Mouse (Mus musculus) stomach, postnatal 0 days (tissue): ENCODE measurements around the gene Fabp6. TPM values are rescaled to one million over a fixed set of nuclear protein-coding genes. Genes with fewer than 3 reads are reported as not detected.

ENCODE experiments used
- ATAC-seq: fragments of 200-750 bp; cut with Nextera tagmentation; 2 replicates; pipeline ENCODE4 v1.8.0; 2017; ENCODE audit not compliant: low FRiP score, low TSS enrichment
- DNase-seq: peaks from one replicate; pipeline ENCODE4 v3.0.0-alpha.2; 2016; ENCODE audit warnings: low spot score
- H3K27ac ChIP-seq: fragments of 300-500 bp; sonication (generic); replicated peaks from 2 replicates; pipeline ENCODE4 v1.5.1; 2014; ENCODE audit warnings: mild to moderate bottlenecking, control low read depth
- H3K27me3 ChIP-seq: fragments of 300-500 bp; sonication (generic); 2 replicates; pipeline ENCODE4 v1.6.1; 2014; ENCODE audit warnings: low read length; ENCODE audit not compliant: control insufficient read depth, insufficient read depth
- H3K36me3 ChIP-seq: fragments of 300-500 bp; sonication (generic); 2 replicates; pipeline ENCODE4 v1.6.1; 2014; ENCODE audit warnings: low read length, mixed read lengths; ENCODE audit not compliant: control insufficient read depth, insufficient read depth
- H3K4me1 ChIP-seq: fragments of 300-500 bp; sonication (generic); replicated peaks from 2 replicates; pipeline ENCODE4 v1.6.1; 2014; ENCODE audit warnings: antibody characterized with exemption; ENCODE audit not compliant: control insufficient read depth, insufficient read depth
- H3K4me2 ChIP-seq: fragments of 300-500 bp; sonication (generic); replicated peaks from 2 replicates; pipeline ENCODE4 v1.6.1; 2014; ENCODE audit warnings: low read depth, mild to moderate bottlenecking, control low read depth, moderate library complexity
- H3K4me3 ChIP-seq: fragments of 300-500 bp; sonication (generic); 2 replicates; pipeline ENCODE4 v1.5.1; 2014; ENCODE audit warnings: low read depth, low read length, control low read depth
- H3K9ac ChIP-seq: fragments of 300-500 bp; sonication (generic); 2 replicates; pipeline ENCODE4 v1.6.1; 2014; ENCODE audit warnings: mild to moderate bottlenecking, low read length, control low read depth, mixed read lengths
- H3K9me3 ChIP-seq: fragments of 300-500 bp; sonication (generic); 2 replicates; pipeline ENCODE4 v1.6.1; 2016; ENCODE audit warnings: low read length; ENCODE audit not compliant: control insufficient read depth
- CTCF ChIP-seq: IDR thresholded peaks from 2 replicates; pipeline ENCODE4 v1.5.1; 2016; ENCODE audit warnings: antibody characterized with exemption, low read depth, mild to moderate bottlenecking, moderate library complexity
- EP300 ChIP-seq: optimal IDR thresholded peaks from 2 replicates; pipeline ENCODE3; 2016; ENCODE audit warnings: antibody characterized with exemption
- WGBS: fragments of 180-500 bp; shearing (Covaris S2); extraction: QIAGEN DNeasy Blood & Tissue Kit; methylation state at CpG from one replicate; pipeline ENCODE4 v1.1.7; 2014; 5-methylcytosine and 5-hydroxymethylcytosine counted together
- polyA plus RNA-seq: library from polyadenylated mRNA; unstranded; fragments of >200 nt; fragmentation: Nextera tagmentation; extraction: Ambion mirVana; gene quantifications from 2 replicates; pipeline ENCODE4 v1.2.1, GENCODE M21; 2015

Fabp6 gene
- polyA plus RNA-seq, 1 experiment from 2014 or later: 5.9 TPM

DNA sequence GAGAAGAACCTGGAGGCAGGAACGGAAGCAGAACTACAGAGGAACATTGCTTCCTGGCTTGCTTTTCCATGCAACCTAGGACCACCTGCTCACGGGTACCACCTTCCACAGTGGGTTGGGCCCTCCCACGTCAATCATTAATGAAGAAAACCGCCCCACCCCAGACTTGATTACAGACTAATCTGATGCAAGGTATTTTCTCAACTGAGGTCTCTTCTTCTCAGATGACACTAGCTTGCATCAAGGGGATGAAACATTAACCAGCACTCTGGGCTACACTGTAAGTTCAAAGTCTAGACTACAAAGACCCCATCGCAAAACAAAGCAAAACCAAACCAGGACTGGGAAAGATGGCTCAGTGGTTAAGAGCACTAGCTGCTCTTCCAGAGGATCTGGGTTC is 20.4 kb upstream of the Fabp6 start:
- WGBS: 57% methylated on average over 5 of the region's 5 CpGs
- H3K27ac ChIP-seq: no peak overlapping the region
- no peak for ATAC-seq
- H3K27me3 ChIP-seq: no peaks in the 10 kb centered on the region
- no peak overlapping the region for H3K4me2 ChIP-seq
- H3K9me3 ChIP-seq: no peaks in the 10 kb centered on the region
- no peak overlapping the region for H3K4me3 ChIP-seq
- H3K9ac ChIP-seq: no peak overlapping the region
- no peaks in the 10 kb centered on the region for H3K36me3 ChIP-seq
- DNase-seq: no peak
- TF ChIP-seq CTCF: no peak
- TF ChIP-seq EP300: no peak
- peaks cover 5% of the 10 kb centered on the region; the same call in 1 of the 2 replicates for H3K4me1 ChIP-seq

DNA sequence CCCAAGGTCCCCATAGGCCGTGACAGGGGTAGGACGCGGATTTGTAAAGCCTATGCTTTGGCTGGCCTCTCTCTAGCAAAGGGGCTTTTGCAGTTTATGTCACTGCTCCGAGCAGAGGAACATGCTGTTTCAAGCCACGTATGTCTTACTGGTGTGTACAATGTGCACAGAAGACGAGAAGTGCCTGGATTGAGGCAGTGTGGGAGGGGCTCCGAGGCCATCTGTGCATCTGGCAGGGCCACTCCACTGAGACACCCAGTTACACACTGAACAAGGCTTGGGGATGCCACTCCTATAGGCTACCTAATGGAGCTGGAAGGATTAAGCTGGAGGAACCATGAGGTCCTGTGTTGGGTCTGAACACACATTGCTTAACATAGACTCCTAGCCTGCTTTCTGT is 17.1 kb upstream of the Fabp6 start:
- peak overlapping the region; percentile 64 for H3K27ac ChIP-seq
- no peak overlapping the region for H3K4me3 ChIP-seq
- 43% methylated on average over 7 of the region's 7 CpGs for WGBS
- no peaks in the 10 kb centered on the region for H3K36me3 ChIP-seq
- peak; percentile 30; the same call in 1 of the 2 replicates for ATAC-seq
- H3K9ac ChIP-seq: no peak overlapping the region
- TF ChIP-seq CTCF (no peak), EP300 (no peak)
- no peaks in the 10 kb centered on the region for H3K27me3 ChIP-seq
- no peak for DNase-seq
- H3K9me3 ChIP-seq: no peaks in the 10 kb centered on the region
- no peaks in the 10 kb centered on the region for H3K4me1 ChIP-seq
- no peak overlapping the region for H3K4me2 ChIP-seq

DNA sequence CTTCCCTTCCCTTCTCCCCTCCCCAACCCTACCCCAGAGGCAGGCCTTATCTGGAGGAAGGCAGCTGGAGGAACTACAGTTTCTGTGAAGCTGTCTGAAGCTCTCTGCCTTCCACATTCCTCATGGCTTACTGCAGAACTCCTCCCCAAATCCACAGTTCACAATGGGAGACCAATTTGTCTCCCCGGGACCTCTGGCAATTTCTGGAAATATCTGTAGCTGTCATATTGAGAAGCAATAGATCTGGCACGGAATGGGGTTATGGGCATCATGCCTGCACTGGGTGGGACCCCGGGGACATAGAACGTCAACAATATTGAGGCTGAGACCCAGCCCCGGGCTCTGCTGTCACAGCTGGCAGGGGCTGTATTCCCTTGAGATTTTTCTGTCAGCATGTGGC is 16.6 kb upstream of the Fabp6 start:
- TF ChIP-seq CTCF (no peak), EP300 (no peak)
- DNase-seq (no peak), ATAC-seq (peak; percentile 71; the same call in 1 of the 2 replicates)
- 18% methylated on average over 5 of the region's 5 CpGs for WGBS
- Histone ChIP-seq H3K27ac (peak overlapping the region; percentile 64), H3K9me3 (no peaks in the 10 kb centered on the region), H3K9ac (no peak overlapping the region), H3K4me2 (no peak overlapping the region), H3K36me3 (no peaks in the 10 kb centered on the region), H3K27me3 (no peaks in the 10 kb centered on the region), H3K4me3 (no peak overlapping the region), H3K4me1 (no peaks in the 10 kb centered on the region)

- no peak overlapping the region for H3K4me3 ChIP-seq
- DNase-seq (peak; percentile 88), ATAC-seq (peak; percentile 57; the same call in 1 of the 2 replicates)
- no peak overlapping the region; the same call in 1 of the 2 replicates for H3K9ac ChIP-seq
- TF ChIP-seq CTCF: peak; percentile 91
- no peak for TF ChIP-seq EP300
- H3K4me1 ChIP-seq: no peaks in the 10 kb centered on the region
- 23% methylated on average over 12 of the region's 12 CpGs for WGBS
- no peaks in the 10 kb centered on the region for H3K36me3 ChIP-seq
- no peak overlapping the region for H3K4me2 ChIP-seq
- no peaks in the 10 kb centered on the region for H3K27me3 ChIP-seq
- peak overlapping the region; percentile 36; the same call in 1 of the 2 replicates for H3K27ac ChIP-seq
- H3K9me3 ChIP-seq: no peaks in the 10 kb centered on the region
Measured at GRCm38 (mm10) chr11:43612834-43613488, 11.6 kb upstream of the Fabp6 start.

GRCm38 (mm10) chr11:43610662-43611033 is 9.3 kb upstream of the Fabp6 start:
- 57% methylated on average over 5 of the region's 5 CpGs for WGBS
- peak; percentile 54; the same call in 1 of the 2 replicates for ATAC-seq
- no peak overlapping the region for H3K9ac ChIP-seq
- no peak overlapping the region for H3K4me3 ChIP-seq
- peak; percentile 40 for DNase-seq
- H3K9me3 ChIP-seq: no peaks in the 10 kb centered on the region
- H3K36me3 ChIP-seq: no peaks in the 10 kb centered on the region
- TF ChIP-seq EP300: no peak
- TF ChIP-seq CTCF: no peak
- H3K4me2 ChIP-seq: no peak overlapping the region
- H3K27ac ChIP-seq: no peak overlapping the region
- H3K4me1 ChIP-seq: no peaks in the 10 kb centered on the region
- no peaks in the 10 kb centered on the region for H3K27me3 ChIP-seq

DNA sequence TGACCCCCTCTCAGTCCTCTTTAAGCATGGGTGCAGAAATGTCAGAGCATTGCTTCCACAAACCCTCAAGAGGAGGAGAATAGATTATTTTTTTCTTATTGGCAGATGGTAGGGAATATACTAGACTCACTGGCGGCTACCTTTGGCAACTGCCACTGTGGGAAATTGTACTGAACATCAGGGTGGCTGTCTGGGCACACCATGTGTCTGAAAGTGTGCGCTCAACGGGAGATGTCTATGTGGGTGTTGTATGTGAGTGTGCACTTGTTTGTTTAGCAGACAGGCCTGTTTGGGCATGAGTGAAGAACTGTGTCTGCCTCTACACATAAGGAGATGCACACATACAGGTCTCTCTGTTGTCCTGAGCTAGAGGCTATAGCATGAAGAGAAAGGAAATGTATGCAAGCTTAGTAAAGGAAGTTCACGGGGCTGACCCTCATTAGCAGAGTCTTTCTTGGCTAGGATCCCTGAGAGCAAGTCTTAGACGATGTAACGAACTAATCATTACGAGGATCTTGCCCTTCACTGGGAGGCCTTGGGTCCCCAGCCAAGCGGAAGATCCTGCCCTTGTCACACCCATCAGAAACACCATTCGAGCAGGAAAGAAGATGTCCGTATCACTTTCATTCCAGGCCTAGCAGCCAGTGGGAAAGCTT is 8.8 kb upstream of the Fabp6 start:
- no peak overlapping the region for H3K4me3 ChIP-seq
- H3K36me3 ChIP-seq: no peaks in the 10 kb centered on the region
- ATAC-seq (no peak), DNase-seq (no peak)
- H3K9me3 ChIP-seq: no peaks in the 10 kb centered on the region
- no peaks in the 10 kb centered on the region for H3K4me1 ChIP-seq
- no peak overlapping the region for H3K9ac ChIP-seq
- TF ChIP-seq CTCF (no peak), EP300 (no peak)
- H3K4me2 ChIP-seq: no peak overlapping the region
- H3K27me3 ChIP-seq: no peaks in the 10 kb centered on the region
- 66% methylated on average over 10 of the region's 10 CpGs for WGBS
- H3K27ac ChIP-seq: no peak overlapping the region
